In the genomic region with DNA sequence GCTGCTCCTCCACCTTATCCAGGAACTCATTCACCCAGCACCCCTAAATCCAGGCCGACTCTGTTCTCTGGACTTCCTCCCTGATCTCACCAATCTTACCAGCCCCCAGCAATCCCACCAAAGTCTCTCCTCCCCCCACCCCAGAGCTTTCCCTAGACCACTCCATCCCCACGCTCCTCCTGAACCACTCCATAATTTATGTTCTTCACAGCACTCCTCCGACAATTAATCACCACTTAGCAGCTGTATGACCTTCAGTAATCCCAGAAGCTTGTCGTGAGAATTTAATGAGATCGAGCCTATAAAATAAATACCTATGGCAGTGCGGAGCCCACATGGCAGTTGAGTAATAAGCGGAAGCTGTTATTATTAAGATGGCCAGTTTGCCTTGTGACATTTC, we compare ENCODE assay signal across 25 mouse cellular contexts. TPM values are rescaled to one million over a fixed set of nuclear protein-coding genes. Genes with fewer than 3 reads are reported as not detected.
A peak's percentile ranks its signal among the peaks of the same experiment; 100 is the strongest.
DNase-seq lines count a peak whose midpoint lies in the region; ATAC-seq lines count a peak whose summit lies in the region.
"Had no signal": no experiment of that assay in that cellular context is flagged by ENCODE, and none has a peak within 500 bp of the region (broad histone marks: within the 10 kb centered on the region; RNA-seq: fewer than 3 reads in every experiment).

No protein-coding gene starts in this region.

- no peaks in the 10 kb centered on the region for H3K9me3 ChIP-seq in hindbrain, embryonic 15.5 days
- no peaks in the 10 kb centered on the region for H3K9me3 ChIP-seq in hindbrain, embryonic 16.5 days (ENCODE audit: control insufficient read depth, low read length)
- H3K9me3 ChIP-seq in midbrain, embryonic 15.5 days: no peaks in the 10 kb centered on the region
- no peaks in the 10 kb centered on the region for H3K9me3 ChIP-seq in midbrain, embryonic 10.5 days (replicated peaks)
- H3K9me3 ChIP-seq in neural tube, embryonic 13.5 days: no peaks in the 10 kb centered on the region
- H3K9me3 ChIP-seq: embryonic facial prominence, embryonic 10.5 days; embryonic facial prominence, embryonic 13.5 days; forebrain, embryonic 12.5 days; forebrain, embryonic 15.5 days; G1E had no signal

- no peaks in the 10 kb centered on the region for H3K36me3 ChIP-seq in hindbrain, embryonic 15.5 days
- H3K36me3 ChIP-seq in hindbrain, embryonic 16.5 days (ENCODE audit: control insufficient read depth, insufficient read depth, low read length): no peaks in the 10 kb centered on the region
- H3K36me3 ChIP-seq in midbrain, embryonic 15.5 days (replicated peaks): no peaks in the 10 kb centered on the region
- no peaks in the 10 kb centered on the region for H3K36me3 ChIP-seq in midbrain, embryonic 10.5 days
- H3K36me3 ChIP-seq in neural tube, embryonic 13.5 days: no peaks in the 10 kb centered on the region
- H3K36me3 ChIP-seq: embryonic facial prominence, embryonic 10.5 days; embryonic facial prominence, embryonic 13.5 days; forebrain, embryonic 12.5 days; forebrain, embryonic 15.5 days; G1E had no signal

- H3K4me2 ChIP-seq in hindbrain, embryonic 15.5 days: no peak overlapping the region
- no peak overlapping the region for H3K4me2 ChIP-seq in hindbrain, embryonic 16.5 days (ENCODE audit: low read length)
- H3K4me2 ChIP-seq in midbrain, embryonic 15.5 days: no peak overlapping the region
- no peak overlapping the region for H3K4me2 ChIP-seq in neural tube, embryonic 13.5 days
- H3K4me2 ChIP-seq: embryonic facial prominence, embryonic 13.5 days; forebrain, embryonic 12.5 days; forebrain, embryonic 15.5 days; heart, embryonic 11.5 days; hindbrain, embryonic 14.5 days had no signal

- H3K4me3 ChIP-seq in hindbrain, embryonic 15.5 days: no peak overlapping the region
- H3K4me3 ChIP-seq in hindbrain, embryonic 16.5 days (ENCODE audit: low read length): no peak overlapping the region
- no peak overlapping the region for H3K4me3 ChIP-seq in midbrain, embryonic 15.5 days
- no peak overlapping the region for H3K4me3 ChIP-seq in midbrain, embryonic 10.5 days
- no peak overlapping the region for H3K4me3 ChIP-seq in neural tube, embryonic 13.5 days
- H3K4me3 ChIP-seq: embryonic facial prominence, embryonic 10.5 days; embryonic facial prominence, embryonic 13.5 days; erythroblast, embryonic 14.5 days; forebrain, embryonic 12.5 days; forebrain, embryonic 15.5 days had no signal

- H3K4me1 ChIP-seq in hindbrain, embryonic 15.5 days (replicated peaks): peaks cover 37% of the 10 kb centered on the region
- H3K4me1 ChIP-seq in hindbrain, embryonic 16.5 days (ENCODE audit: control insufficient read depth, insufficient read depth, low read depth, low read length): peaks cover 18% of the 10 kb centered on the region
- H3K4me1 ChIP-seq in midbrain, embryonic 15.5 days: peaks cover 19% of the 10 kb centered on the region
- peaks cover 14% of the 10 kb centered on the region; the same call in 1 of the 2 replicates for H3K4me1 ChIP-seq in midbrain, embryonic 10.5 days
- H3K4me1 ChIP-seq in neural tube, embryonic 13.5 days (replicated peaks): peaks cover 50% of the 10 kb centered on the region

- no peak for DNase-seq in midbrain, embryonic 10.5 days (ENCODE audit: low spot score)
- no peak for DNase-seq in gastrocnemius, adult 8-10 months (ENCODE audit: low spot score in 2 of 2)
- no peak for DNase-seq in cerebellum, adult 11 months
- DNase-seq: adrenal gland, postnatal 10 days; adrenal gland, postnatal 36 days; B cell, adult 2 months; cerebellum, adult 11-12 months; cerebellum, adult 8-10 months; cerebellum, postnatal 36 days; embryo, embryonic 11 days; gastrocnemius, postnatal 14 days; heart, adult 11 months had no signal

- H3K9ac ChIP-seq in hindbrain, embryonic 15.5 days: no peak overlapping the region
- H3K9ac ChIP-seq in hindbrain, embryonic 16.5 days (ENCODE audit: low read depth, low read length): no peak overlapping the region
- H3K9ac ChIP-seq in midbrain, embryonic 15.5 days: no peak overlapping the region
- H3K9ac ChIP-seq in neural tube, embryonic 13.5 days: no peak overlapping the region
- H3K9ac ChIP-seq: embryonic facial prominence, embryonic 13.5 days; forebrain, embryonic 12.5 days; forebrain, embryonic 15.5 days; hindbrain, embryonic 14.5 days had no signal

- 44% methylated on average over 7 of the region's 7 CpGs for whole genome bisulfite sequencing in hindbrain, embryonic 15.5 days
- 53% methylated on average over 7 of the region's 7 CpGs for WGBS in hindbrain, embryonic 16.5 days
- 45% methylated on average over 7 of the region's 7 CpGs for WGBS in midbrain, embryonic 15.5 days
- WGBS in midbrain, embryonic 10.5 days: 88% methylated on average over 7 of the region's 7 CpGs
- 29% methylated on average over 7 of the region's 7 CpGs for WGBS in neural tube, embryonic 13.5 days

- ATAC-seq in hindbrain, embryonic 15.5 days (ENCODE audit: low FRiP score, low read depth): no peak
- no peak for ATAC-seq in hindbrain, embryonic 16.5 days
- ATAC-seq in midbrain, embryonic 15.5 days (replicated peaks): 0 out of 2 replicates have a peak, but pooled peaks have one; percentile 24
- ATAC-seq in neural tube, embryonic 13.5 days (ENCODE audit: low read depth): peak; percentile 74
- ATAC-seq: forebrain, embryonic 15.5 days; Patski had no signal

- H3K27me3 ChIP-seq in hindbrain, embryonic 15.5 days: no peaks in the 10 kb centered on the region
- H3K27me3 ChIP-seq in hindbrain, embryonic 16.5 days (replicated peaks; ENCODE audit: control insufficient read depth, insufficient read depth, low read length): no peaks in the 10 kb centered on the region
- no peaks in the 10 kb centered on the region for H3K27me3 ChIP-seq in midbrain, embryonic 15.5 days (replicated peaks)
- H3K27me3 ChIP-seq in midbrain, embryonic 10.5 days (ENCODE audit: low read depth, poor library complexity, severe bottlenecking): no peaks in the 10 kb centered on the region
- H3K27me3 ChIP-seq in neural tube, embryonic 13.5 days: no peaks in the 10 kb centered on the region
- H3K27me3 ChIP-seq: embryonic facial prominence, embryonic 13.5 days; forebrain, embryonic 12.5 days; forebrain, embryonic 15.5 days; Patski had no signal

- H3K27ac ChIP-seq in hindbrain, embryonic 15.5 days (replicated peaks): peak overlapping the region; percentile 32; the same call in 1 of the 2 replicates
- no peak overlapping the region for H3K27ac ChIP-seq in hindbrain, embryonic 16.5 days (ENCODE audit: low read depth, low read length)
- no peak overlapping the region for H3K27ac ChIP-seq in midbrain, embryonic 15.5 days
- no peak overlapping the region for H3K27ac ChIP-seq in midbrain, embryonic 10.5 days (replicated peaks)
- H3K27ac ChIP-seq in neural tube, embryonic 13.5 days (replicated peaks): peak overlapping the region; percentile 39
- H3K27ac ChIP-seq: embryonic facial prominence, embryonic 10.5 days; embryonic facial prominence, embryonic 13.5 days; forebrain, embryonic 12.5 days; forebrain, embryonic 15.5 days; hindbrain, embryonic 14.5 days had no signal

RNA-seq across cellular contexts. Expression of gene Glce, which starts 16.6 kb away (rescaled TPM):
- polyA plus RNA-seq in hindbrain, embryonic 15.5 days (2015; fragmentation: Nextera tagmentation; extraction: Ambion mirVana): 18.9 and 23.0 TPM in 2 replicates
- 26.4 and 27.2 TPM in 2 replicates for polyA plus RNA-seq in hindbrain, embryonic 16.5 days (2015; fragmentation: Nextera tagmentation; extraction: Ambion mirVana)
- polyA plus RNA-seq in midbrain, embryonic 15.5 days (2015; fragmentation: Nextera tagmentation; extraction: Ambion mirVana): 18.8 and 19.5 TPM in 2 replicates
- polyA plus RNA-seq in midbrain, embryonic 10.5 days (2016; fragmentation: Nextera tagmentation; extraction: Ambion mirVana): 15.8 and 21.0 TPM in 2 replicates
- 17.3 and 20.7 TPM in 2 replicates for polyA plus RNA-seq in neural tube, embryonic 13.5 days (2015; fragmentation: Nextera tagmentation; extraction: Ambion mirVana)
- 1 to 10 TPM; 5.3 to 6.4 (median 5.6) TPM for total RNA-seq in gastrocnemius, adult 8-10 months (2022)

Comparison
In these comparisons a context has a peak if more than half of its experiments do, and no peak if none do; other contexts are left out.
1. H3K27ac ChIP-seq: peak in hindbrain, embryonic 15.5 days (single experiment) and neural tube, embryonic 13.5 days (single experiment); none in hindbrain, embryonic 16.5 days (single experiment), midbrain, embryonic 15.5 days (single experiment) and midbrain, embryonic 10.5 days (single experiment).
2. ATAC-seq: peak in midbrain, embryonic 15.5 days (single experiment) and neural tube, embryonic 13.5 days (single experiment); none in hindbrain, embryonic 15.5 days (single experiment) and hindbrain, embryonic 16.5 days (single experiment).